Mouse (Mus musculus): ENCODE results near the gene Atp13a1. TPM values are rescaled to one million over a fixed set of nuclear protein-coding genes. Genes with fewer than 3 reads are reported as not detected.
A peak's percentile ranks its signal among the peaks of the same experiment; 100 is the strongest.

Atp13a1 gene
- total RNA-seq (2014; rRNA removed) (61.0 and 74.4 TPM in 2 replicates), polyA plus RNA-seq (2015; fragmentation: Nextera tagmentation; extraction: Ambion mirVana) (37.3 and 39.6 TPM in 2 replicates)

- Histone ChIP-seq H3K4me2 (ENCODE audit: low read depth) (peak within 1 kb of the TSS; percentile 79), H3K4me3 (ENCODE audit: low read depth, low read length) (peak within 1 kb of the TSS; percentile 99), H3K27me3 (ENCODE audit: insufficient read depth, low read length) (no peaks in the 10 kb centered on the region), H3K9me3 (ENCODE audit: low read length) (no peaks in the 10 kb centered on the region), H3K27ac (ENCODE audit: low read depth, low read length) (peak within 1 kb of the TSS; percentile 85), H3K36me3 (ENCODE audit: insufficient read depth) (peaks cover 24% of the 10 kb centered on the region), H3K4me1 (ENCODE audit: insufficient read depth) (peaks cover 11% of the 10 kb centered on the region; the same call in 1 of the 2 replicates), H3K9ac (peak within 1 kb of the TSS; percentile 94)
- TF ChIP-seq CTCF (IDR thresholded peaks at IDR 0.05; ENCODE audit: low read depth) = peak; percentile 24
- ATAC-seq (peak; percentile 97), DNase-seq (peak; percentile 92)
- under 1% methylated on average over 38 of the region's 38 CpGs for WGBS
These were observed at the start of gene Atp13a1, which contains the start of gene Zfp866 for GRCm38 (mm10) chr8:69790773-69791367. TSS of gene Atp13a1 (plus strand) at chr8:69791163. TSS of gene Zfp866 (minus strand) at chr8:69791178.

GRCm38 (mm10) chr8:69741231-69741630 lies 49.7 kb upstream of the Atp13a1 start:
- Histone ChIP-seq H3K4me3 (ENCODE audit: low read depth, low read length) (no peak overlapping the region), H3K4me2 (ENCODE audit: low read depth) (no peak overlapping the region), H3K27ac (ENCODE audit: low read depth, low read length) (no peak overlapping the region), H3K4me1 (ENCODE audit: insufficient read depth) (no peaks in the 10 kb centered on the region), H3K9me3 (ENCODE audit: low read length) (no peaks in the 10 kb centered on the region), H3K36me3 (ENCODE audit: insufficient read depth) (peaks cover 15% of the 10 kb centered on the region; the same call in 1 of the 2 replicates), H3K9ac (no peak overlapping the region), H3K27me3 (ENCODE audit: insufficient read depth, low read length) (no peaks in the 10 kb centered on the region)
- 85% methylated on average over 2 of the region's 2 CpGs for WGBS
- ATAC-seq (no peak), DNase-seq (no peak)
- no peak for TF ChIP-seq CTCF (IDR thresholded peaks at IDR 0.05; ENCODE audit: low read depth)

GRCm38 (mm10) chr8:69749544-69750454 lies 41.2 kb upstream of the Atp13a1 start, which contains the start of gene Zfp963:
TSS of gene Zfp963 (minus strand) at chr8:69749970.
- DNase-seq (peak; percentile 96), ATAC-seq (peak; percentile 98)
- H3K4me3 ChIP-seq (ENCODE audit: low read depth, low read length) = peak within 1 kb of the TSS; percentile 59
- peak within 1 kb of the TSS; percentile 86 for H3K9ac ChIP-seq
- 4% methylated on average over 48 of the region's 48 CpGs for WGBS
- no peak for TF ChIP-seq CTCF (IDR thresholded peaks at IDR 0.05; ENCODE audit: low read depth)
- peaks cover 9% of the 10 kb centered on the region; the same call in 1 of the 2 replicates for H3K4me1 ChIP-seq (ENCODE audit: insufficient read depth)
- H3K36me3 ChIP-seq (ENCODE audit: insufficient read depth) = no peaks in the 10 kb centered on the region; the same call in 1 of the 2 replicates
- H3K4me2 ChIP-seq (ENCODE audit: low read depth) = peak within 1 kb of the TSS; percentile 46
- no peaks in the 10 kb centered on the region for H3K27me3 ChIP-seq (ENCODE audit: insufficient read depth, low read length)
- H3K9me3 ChIP-seq (ENCODE audit: low read length) = no peaks in the 10 kb centered on the region
- H3K27ac ChIP-seq (ENCODE audit: low read depth, low read length) = peak within 1 kb of the TSS; percentile 98

GRCm38 (mm10) chr8:69752437-69752836 lies 38.5 kb upstream of the Atp13a1 start:
- ATAC-seq (no peak), DNase-seq (no peak)
- H3K36me3 ChIP-seq (ENCODE audit: insufficient read depth) = peaks cover 7% of the 10 kb centered on the region
- no peak for TF ChIP-seq CTCF (IDR thresholded peaks at IDR 0.05; ENCODE audit: low read depth)
- H3K27ac ChIP-seq (ENCODE audit: low read depth, low read length) = no peak overlapping the region
- H3K4me2 ChIP-seq (ENCODE audit: low read depth) = no peak overlapping the region
- no peaks in the 10 kb centered on the region for H3K9me3 ChIP-seq (ENCODE audit: low read length)
- 91% methylated on average over 2 of the region's 2 CpGs for WGBS
- H3K27me3 ChIP-seq (ENCODE audit: insufficient read depth, low read length) = no peaks in the 10 kb centered on the region
- H3K4me1 ChIP-seq (ENCODE audit: insufficient read depth) = peaks cover 9% of the 10 kb centered on the region; the same call in 1 of the 2 replicates
- H3K4me3 ChIP-seq (ENCODE audit: low read depth, low read length) = no peak overlapping the region
- no peak overlapping the region for H3K9ac ChIP-seq

GRCm38 (mm10) chr8:69758316-69758715 lies 32.6 kb upstream of the Atp13a1 start:
- WGBS = 94% methylated on average over 5 of the region's 5 CpGs
- TF ChIP-seq CTCF (IDR thresholded peaks at IDR 0.05; ENCODE audit: low read depth) = no peak
- ATAC-seq (no peak), DNase-seq (no peak)
- Histone ChIP-seq H3K9ac (no peak overlapping the region), H3K4me1 (ENCODE audit: insufficient read depth) (no peaks in the 10 kb centered on the region), H3K9me3 (ENCODE audit: low read length) (no peaks in the 10 kb centered on the region), H3K27me3 (ENCODE audit: insufficient read depth, low read length) (no peaks in the 10 kb centered on the region), H3K4me3 (ENCODE audit: low read depth, low read length) (no peak overlapping the region), H3K4me2 (ENCODE audit: low read depth) (no peak overlapping the region), H3K27ac (ENCODE audit: low read depth, low read length) (no peak overlapping the region), H3K36me3 (ENCODE audit: insufficient read depth) (peaks cover 14% of the 10 kb centered on the region)

- Histone ChIP-seq H3K4me2 (ENCODE audit: low read depth) (no peak overlapping the region), H3K4me1 (ENCODE audit: insufficient read depth) (no peaks in the 10 kb centered on the region), H3K36me3 (ENCODE audit: insufficient read depth) (peaks cover 44% of the 10 kb centered on the region), H3K27ac (ENCODE audit: low read depth, low read length) (no peak overlapping the region), H3K9ac (no peak overlapping the region), H3K4me3 (ENCODE audit: low read depth, low read length) (no peak overlapping the region), H3K9me3 (ENCODE audit: low read length) (no peaks in the 10 kb centered on the region), H3K27me3 (ENCODE audit: insufficient read depth, low read length) (no peaks in the 10 kb centered on the region)
- WGBS = 93% methylated on average over 4 of the region's 4 CpGs
- ATAC-seq (no peak), DNase-seq (no peak)
- TF ChIP-seq CTCF (IDR thresholded peaks at IDR 0.05; ENCODE audit: low read depth) = no peak
These were observed 29.0 kb upstream of the Atp13a1 start for GRCm38 (mm10) chr8:69761814-69762445.
